Mouse (Mus musculus): Measurements from ENCODE around the gene Abca2.
"Not testable (repeated sequence)": the region's sequence is repeated elsewhere in the genome, so short reads cannot be mapped to it uniquely, and the experiment has no call there.

Gene Abca2

GRCm38 (mm10) chr2:25428442-25429236, at the start of gene Abca2:
Gene Abca2 (plus strand): TSS chr2:25428703.
- peak; percentile 95 for DNase-seq (ENCODE audit: low spot score)

GRCm38 (mm10) chr2:25384492-25384891, 44.0 kb upstream of the Abca2 start:
- no peak for DNase-seq (ENCODE audit: low spot score)

- DNase-seq (ENCODE audit: low spot score), result no peak
These were observed 37.2 kb upstream of the Abca2 start for GRCm38 (mm10) chr2:25391266-25391665.

- DNase-seq (ENCODE audit: low spot score), result peak; percentile 66
These were observed 34.0 kb upstream of the Abca2 start for GRCm38 (mm10) chr2:25394281-25395221.

GRCm38 (mm10) chr2:25395721-25396596, 32.5 kb upstream of the Abca2 start, which contains the start of gene Entpd2:
Gene Entpd2 (plus strand): TSS chr2:25395874.
- peak; percentile 70 for DNase-seq (ENCODE audit: low spot score)

GRCm38 (mm10) chr2:25396597-25396983, 31.9 kb upstream of the Abca2 start:
- peak; percentile 59 for DNase-seq (ENCODE audit: low spot score)

GRCm38 (mm10) chr2:25397010-25397409, 31.5 kb upstream of the Abca2 start:
- no peak for DNase-seq (ENCODE audit: low spot score)

- DNase-seq (ENCODE audit: low spot score), result no peak
These were observed 30.4 kb upstream of the Abca2 start for GRCm38 (mm10) chr2:25398065-25398464.

DNA sequence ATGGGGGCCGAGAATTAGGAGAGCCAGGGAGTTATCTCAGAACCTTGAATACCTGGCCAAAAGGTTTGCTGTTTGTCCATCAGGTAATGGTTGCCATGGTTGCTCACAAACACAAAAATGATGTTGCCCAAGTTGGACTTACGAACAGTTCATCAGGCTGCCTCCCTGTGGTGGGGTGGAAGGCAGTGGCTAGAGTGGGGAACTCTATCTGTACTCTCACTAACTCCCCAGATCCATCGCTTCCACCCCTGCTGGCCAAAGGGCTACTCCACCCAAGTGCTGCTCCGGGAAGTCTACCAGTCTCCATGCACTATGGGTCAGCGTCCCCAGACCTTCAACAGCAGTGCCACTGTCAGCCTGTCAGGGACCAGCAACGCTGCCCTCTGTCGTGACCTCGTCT, 29.5 kb upstream of the Abca2 start, which contains the start of gene Npdc1:
Npdc1 (plus strand) TSS at position 301 of the 400 bp plus-strand sequence.
- no peak for DNase-seq (ENCODE audit: low spot score)

DNA sequence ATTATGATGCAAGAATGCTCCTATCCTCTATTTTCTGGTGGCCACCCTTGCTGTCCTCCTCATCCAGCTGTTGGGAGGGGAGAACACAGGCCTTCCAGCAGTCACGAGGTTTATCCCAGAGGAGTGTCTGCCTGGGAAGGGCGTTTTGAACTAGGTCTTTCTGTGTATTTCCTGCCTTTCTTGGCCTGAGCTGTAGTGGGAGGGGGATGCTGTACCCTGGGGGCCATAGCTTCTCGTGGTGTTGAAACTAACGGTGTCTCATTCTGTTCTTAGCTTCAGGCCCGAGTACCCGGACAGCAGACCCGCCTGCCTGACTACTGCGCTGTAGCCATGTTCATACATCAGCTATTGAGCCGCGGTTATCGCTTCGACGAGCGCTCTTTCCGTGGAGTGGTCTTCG, 28.2 kb upstream of the Abca2 start:
- DNase-seq (ENCODE audit: low spot score), result no peak

DNA sequence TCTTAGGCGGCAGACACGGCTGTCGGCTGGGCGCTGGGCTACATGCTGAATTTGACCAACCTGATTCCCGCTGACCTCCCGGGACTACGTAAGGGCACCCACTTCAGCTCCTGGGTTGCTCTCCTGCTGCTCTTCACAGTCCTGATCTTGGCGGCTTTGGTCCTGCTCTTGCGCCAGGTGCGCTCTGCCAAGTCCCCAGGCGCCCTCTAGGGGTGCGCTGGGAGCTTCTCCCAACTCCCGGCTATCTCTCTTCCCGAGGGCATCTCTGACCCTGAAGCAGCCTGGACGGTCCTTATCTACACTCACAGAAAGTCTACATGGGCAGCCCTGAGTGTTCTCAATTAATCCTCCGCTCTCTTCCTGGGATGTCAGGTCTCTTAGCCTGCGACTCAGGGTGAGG, 27.7 kb upstream of the Abca2 start:
- DNase-seq (ENCODE audit: low spot score), result peak; percentile 74

GRCm38 (mm10) chr2:25402377-25402971, 26.0 kb upstream of the Abca2 start:
- peak; percentile 89 for DNase-seq (ENCODE audit: low spot score)

GRCm38 (mm10) chr2:25402972-25403601, 25.4 kb upstream of the Abca2 start:
- peak; percentile 73 for DNase-seq (ENCODE audit: low spot score)

DNA sequence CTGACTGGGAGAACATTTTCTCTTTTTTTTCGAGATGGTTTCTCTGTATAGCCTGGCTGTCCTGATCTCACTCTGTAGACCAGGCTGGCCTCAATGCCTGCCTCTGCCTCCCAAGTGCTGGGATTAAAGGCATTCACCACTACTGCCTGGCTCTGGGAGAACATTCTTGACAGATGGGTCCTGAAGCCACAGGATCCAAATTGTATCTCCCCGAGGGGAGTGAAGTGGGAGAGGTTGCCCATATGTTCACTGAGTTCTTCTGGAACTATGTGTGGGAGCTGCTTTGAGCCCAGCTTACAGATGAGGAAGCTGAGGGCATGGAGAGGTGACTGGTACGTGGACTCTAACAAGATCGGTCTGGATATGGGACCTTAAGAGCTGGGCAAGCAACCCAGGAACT, 24.5 kb upstream of the Abca2 start:
- no peak for DNase-seq (ENCODE audit: low spot score)

DNA sequence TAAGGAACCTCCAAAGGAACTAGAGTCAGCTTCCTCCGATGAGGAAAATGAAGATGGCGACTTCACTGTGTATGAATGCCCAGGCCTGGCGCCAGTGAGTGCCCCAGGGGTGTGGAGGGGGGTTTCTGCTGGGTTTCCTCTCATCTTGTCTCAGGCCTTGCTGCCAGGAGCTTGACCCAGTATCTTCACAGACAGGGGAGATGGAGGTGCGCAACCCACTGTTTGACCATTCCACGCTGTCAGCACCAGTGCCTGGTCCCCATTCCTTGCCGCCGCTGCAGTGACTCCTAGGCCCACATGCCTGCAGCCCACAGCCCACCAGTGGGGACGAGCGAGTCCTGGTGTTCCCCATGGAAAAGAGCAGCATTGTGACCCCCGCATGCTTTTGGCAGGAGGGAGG, 19.6 kb upstream of the Abca2 start:
- DNase-seq (ENCODE audit: low spot score), result peak; percentile 37

DNA sequence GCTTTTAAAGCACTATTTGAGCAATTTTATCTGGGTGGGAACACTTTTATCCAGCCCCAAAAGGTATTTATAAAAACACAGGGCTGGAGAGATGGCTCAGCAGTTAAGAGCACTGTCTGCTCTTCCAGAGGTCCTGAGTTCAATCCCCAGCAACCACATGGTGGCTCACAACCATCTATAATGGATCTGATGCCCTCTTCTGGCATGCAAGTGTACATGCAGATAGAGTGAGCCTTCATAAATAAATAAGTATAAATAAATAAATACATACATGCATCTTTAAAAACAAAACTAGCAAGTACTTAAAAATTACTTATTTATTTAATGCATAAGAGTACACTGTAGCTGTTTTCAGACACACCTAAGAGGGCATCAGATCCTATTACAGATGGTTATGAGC, 15.1 kb upstream of the Abca2 start:
- not testable (repeated sequence) for DNase-seq (ENCODE audit: low spot score)

GRCm38 (mm10) chr2:25417426-25417825, 11.1 kb upstream of the Abca2 start:
- no peak for DNase-seq (ENCODE audit: low spot score)

GRCm38 (mm10) chr2:25421896-25422295, 6.6 kb upstream of the Abca2 start:
- DNase-seq (ENCODE audit: low spot score), result no peak

GRCm38 (mm10) chr2:25422587-25423410, 5.7 kb upstream of the Abca2 start, which contains the start of gene Fut7:
Gene Fut7 (plus strand): TSS chr2:25423267.
- no peak for DNase-seq (ENCODE audit: low spot score)

DNA sequence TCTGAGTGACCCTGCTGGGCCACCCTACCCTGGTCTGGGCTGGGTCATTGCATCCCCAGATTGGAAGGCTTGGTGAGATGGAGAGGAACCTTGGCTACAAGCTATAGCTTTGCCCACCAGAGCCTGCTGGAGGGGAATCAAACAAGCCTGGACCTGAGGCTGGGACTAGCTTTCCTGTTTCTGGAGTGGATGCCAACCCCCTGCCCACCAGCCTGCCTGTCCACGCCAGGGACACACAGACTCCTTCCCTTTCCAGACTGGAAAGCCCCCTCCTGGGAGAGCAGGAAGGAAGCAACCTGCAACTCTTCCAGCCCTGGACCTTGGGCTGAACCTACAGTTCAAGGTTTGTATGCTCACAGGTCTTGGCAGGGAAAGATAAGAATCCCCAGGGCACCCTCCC, 4.9 kb upstream of the Abca2 start:
- DNase-seq (ENCODE audit: low spot score), result no peak

Measured in testis, postnatal 10 days (tissue).